Mouse (Mus musculus): ENCODE data around the gene Zfp651.

The Zfp651 gene

DNA sequence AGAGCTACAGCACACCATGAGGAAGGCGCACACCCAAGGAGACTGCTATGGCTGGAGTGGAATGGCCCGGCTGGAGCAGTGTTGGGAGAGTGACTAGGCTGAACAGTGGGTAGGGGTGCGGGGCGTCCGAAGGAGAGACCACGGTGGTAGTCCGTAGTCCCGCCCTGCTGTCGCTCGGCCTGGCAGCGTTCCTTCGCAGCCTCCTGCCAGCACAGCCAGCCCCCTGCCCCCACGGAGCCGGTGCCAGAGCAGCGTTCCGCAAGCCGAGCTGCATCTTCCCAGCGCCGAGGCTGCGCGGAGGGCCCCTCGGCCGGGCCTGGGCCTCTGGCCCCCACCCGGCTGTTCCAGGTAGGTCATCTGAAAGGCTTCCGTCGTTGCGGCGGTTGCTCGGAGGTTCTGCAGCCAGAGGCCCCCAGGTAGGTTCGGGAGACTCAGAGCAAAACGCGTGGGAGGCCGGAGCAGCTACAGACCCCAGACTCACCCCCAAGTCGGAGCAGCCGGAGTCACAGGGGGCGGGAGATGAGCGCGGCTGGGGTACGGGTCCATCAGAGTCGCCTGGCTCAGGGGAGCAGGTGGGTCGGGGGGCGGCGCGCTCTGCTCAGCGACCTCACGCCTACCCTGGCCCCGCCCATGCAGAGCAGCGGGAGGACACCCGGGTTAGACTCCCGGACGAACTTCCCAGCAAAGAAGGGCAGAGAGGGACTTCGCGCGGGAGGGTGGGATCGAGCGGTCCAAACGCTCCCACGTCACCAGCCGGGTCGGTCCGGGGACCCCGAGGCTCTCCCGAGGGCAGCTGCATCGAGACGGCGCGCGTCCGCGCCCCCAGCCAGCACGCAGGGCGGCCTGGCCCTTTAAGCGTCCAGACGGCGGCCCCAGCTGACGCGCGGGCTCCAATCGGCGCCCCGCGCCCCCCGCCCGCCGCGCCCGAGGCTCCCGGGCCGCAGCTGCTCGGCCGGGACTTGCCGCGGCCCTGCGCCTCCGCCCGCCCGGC lies at the start of gene Zfp651:
Zfp651 (plus strand) TSS at position 240 of the 991 bp plus-strand sequence.
- no peak for DNase-seq (ENCODE audit: low read depth, low spot score)

DNA sequence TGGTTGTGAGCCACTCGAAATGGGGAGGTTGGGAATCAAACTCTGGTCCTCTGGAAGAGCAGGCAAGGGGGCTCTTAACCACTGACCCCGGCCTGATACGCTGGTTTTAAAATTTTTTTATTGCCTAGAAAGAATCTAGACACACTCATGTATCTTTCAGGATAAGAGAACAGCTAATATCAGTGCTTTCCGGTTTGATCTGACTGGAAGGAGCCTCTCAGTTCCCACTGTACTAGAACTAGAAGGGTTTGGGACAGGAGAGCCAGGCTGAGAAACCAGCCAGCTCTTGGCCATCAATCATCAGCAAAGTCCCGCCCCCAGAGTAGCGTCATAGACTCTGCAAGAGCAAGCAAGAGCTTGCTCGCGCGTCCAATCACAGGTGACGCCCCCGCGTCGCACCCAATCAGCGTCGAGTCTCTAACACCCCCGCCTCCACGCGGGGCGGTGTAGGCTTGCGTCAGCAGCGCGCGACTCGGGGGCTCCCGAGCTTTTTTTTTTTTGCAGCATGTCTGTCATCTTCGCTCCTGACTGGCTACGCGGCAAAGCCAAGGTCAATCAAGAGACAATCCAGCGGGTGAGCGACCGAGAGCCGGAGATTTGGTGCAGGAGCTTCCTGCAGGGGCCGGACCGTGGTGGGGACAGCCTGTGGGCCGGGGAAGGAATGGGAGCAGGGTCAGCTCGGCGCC lies 49.1 kb upstream of the Zfp651 start, which contains the start of gene Ss18l2:
Ss18l2 (plus strand) TSS at position 432 of the 686 bp plus-strand sequence.
- DNase-seq (ENCODE audit: low read depth, low spot score), result peak; percentile 96

DNA sequence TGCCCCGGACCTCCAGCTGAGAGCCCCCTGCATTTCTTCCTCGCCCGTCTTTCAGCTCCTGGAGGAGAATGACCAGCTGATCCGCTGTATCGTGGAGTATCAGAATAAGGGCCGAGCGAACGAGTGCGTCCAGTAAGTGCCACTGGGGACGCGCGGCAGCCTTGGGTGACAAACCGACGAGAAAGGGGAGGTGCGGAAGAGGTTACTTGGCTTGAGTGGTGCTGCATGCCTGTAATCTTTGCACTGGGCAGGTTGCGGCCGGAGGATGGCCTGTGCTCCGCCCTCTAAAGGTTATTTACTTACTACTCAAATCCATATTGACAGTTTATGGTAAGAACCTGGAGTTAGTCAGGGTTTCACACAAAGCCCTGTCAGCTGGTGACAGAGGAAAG lies 48.5 kb upstream of the Zfp651 start:
- DNase-seq (ENCODE audit: low read depth, low spot score), result no peak

DNA sequence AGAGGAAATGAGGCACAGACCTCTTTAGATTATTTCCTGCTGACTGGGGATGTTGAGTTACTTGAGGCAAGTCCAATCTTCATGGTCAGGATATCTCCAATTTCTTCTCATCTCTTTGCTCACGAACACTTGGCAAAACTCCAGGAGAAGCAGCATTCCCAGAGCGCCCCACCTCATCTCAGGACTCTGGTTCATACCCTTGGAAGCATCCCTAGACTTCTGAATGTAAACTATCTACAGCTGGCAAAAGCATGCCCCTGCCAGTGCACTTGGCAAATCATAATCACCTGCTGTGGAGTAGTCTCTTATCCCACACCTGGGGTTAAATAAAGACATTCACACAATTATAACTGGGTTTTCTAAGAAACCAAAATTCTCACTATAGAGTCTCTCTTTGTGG lies 42.1 kb upstream of the Zfp651 start:
- DNase-seq (ENCODE audit: low read depth, low spot score), result no peak

DNA sequence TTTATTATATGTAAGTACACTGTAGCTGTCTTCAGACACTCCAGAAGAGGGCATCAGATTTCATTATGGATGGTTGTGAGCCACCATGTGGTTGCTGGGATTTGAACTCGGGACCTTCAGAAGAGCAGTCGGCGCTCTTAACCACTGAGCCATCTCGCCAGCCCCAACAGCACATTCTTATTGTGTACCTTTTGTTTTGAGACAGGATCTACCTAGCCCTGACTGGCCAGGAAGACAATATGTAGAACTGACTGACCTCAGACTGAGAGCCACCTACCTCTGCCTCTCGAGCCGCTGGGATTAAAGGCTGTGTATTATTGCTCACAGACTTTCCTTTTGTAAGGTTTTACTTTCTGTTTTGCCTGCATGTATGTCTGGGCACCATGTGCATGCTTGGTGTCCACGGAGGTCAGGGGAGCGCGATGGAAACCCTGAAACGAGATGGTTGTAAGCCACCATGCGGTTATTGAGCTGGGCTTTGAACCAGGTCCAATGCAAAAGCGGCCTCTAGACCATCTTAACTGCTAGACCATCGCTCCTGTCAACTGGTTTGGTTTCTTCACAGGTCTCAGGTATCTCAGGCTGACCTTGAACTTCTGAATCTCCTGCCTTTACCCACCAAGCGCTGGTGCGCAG lies 40.9 kb upstream of the Zfp651 start:
- DNase-seq (ENCODE audit: low read depth, low spot score), result no peak

DNA sequence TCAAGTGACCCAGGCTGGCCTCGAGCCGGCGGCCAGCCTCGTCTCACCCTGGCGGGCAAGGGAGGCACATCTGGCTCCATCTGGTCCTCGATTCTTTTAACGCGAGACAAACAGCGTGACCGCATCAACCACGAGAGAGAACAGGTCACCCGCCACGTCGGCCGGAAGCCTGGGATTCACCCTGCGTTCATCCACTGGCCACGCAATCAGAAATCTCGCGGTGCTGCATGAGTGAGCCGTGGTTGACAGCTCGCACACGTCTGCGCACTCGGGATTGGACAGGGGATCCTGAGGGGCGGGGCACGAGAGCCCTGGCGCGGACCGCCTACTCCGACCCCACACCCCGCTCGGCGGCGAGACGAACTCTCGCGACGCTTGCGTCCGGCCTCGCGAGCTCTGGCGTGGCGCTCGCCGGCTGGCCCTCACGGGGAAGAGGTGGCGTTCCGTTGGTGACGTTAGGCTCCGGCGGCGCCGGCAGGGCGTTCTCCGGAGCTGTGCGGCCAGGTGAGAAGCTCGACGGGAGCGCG lies 40.3 kb upstream of the Zfp651 start, which contains the start of gene Nktr:
Nktr (plus strand) TSS at position 378 of the 527 bp plus-strand sequence.
- peak; percentile 91 for DNase-seq (ENCODE audit: low read depth, low spot score)

DNA sequence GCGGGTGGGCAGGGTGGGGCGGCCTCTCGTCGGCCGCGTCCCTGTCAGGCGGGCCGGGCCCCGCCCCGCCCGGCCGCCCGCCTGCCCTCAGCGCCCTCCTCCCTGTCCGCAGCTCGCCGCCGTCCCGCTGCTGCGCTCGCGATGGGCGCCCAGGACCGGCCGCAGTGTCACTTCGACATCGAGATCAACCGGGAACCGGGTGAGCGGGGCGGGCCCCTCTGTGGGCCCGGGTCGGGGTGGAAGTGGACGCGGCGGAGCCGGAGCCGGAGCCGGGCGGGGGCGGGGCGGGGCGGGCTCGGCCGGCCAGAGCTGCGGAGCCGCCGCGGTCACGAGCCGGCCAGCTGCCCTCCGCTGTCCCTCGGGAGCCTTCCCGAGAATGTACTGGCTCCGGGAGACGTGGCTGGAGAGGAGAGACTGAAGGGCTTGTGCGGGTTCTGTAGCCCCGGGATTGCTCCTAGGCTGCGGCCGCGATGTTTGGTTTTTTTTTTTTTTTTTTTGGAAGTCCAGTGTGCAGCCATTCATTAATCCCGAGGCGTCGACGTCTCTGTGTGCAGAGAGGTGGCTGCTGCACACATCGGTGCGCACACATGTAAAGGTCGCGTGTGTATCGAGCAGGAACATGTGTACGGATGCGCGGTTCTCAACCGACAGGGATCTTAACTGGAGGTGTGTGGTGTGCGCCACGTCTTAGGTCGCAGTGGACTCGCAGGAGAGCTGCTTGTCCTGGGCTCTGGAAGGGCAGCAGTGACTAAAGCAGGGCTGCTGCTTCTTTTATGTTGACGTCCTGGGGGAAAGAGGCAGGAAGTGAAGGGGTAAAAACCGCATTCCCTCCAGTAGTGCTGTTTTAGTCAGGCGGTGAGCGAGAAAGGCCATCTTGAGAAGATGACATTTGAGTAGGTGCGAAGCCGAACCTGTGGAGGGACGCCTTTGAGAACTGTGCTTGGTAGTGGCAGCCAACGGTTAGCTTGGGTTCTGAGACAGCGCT lies 39.5 kb upstream of the Zfp651 start:
- DNase-seq (ENCODE audit: low read depth, low spot score), result no peak

DNA sequence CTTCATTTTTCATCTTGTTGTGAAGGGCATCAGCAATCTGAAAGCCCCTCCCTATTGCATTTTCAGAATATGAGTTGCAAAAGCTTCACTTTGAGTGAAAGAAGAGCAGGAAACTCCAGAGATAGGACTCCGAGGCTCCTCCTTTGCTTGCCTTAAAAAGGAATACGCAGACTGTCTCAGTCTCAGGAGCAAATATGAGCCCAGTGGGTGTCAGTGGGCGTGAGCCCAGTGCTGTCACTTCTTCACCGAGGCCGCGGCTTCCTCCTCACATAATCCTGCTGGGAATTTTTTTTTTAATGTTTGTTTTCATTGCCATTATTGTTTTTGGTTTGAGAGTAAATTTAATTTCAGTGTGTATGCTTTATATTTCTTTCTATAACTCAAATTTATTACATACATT lies 18.6 kb upstream of the Zfp651 start:
- no peak for DNase-seq (ENCODE audit: low read depth, low spot score)

DNA sequence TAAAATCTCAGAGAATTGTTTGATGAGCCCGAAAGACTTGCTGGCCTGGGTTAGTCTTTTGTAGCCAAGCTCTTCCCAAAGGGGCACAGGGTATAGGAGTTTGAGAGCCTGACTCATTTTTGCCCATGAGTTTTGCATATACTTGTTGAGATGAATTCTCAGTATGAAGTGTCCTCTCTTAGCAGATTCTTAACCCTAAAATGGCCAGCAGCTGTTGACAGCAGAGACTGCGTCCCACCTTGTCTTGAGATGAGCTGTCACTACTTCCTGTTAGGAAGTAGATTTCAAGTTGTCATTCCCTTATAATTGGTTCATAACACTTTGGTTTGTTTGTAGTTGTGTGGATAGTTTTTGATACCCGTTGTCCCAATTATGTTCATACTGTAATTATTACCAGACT lies 18.0 kb upstream of the Zfp651 start:
- DNase-seq (ENCODE audit: low read depth, low spot score), result no peak

DNA sequence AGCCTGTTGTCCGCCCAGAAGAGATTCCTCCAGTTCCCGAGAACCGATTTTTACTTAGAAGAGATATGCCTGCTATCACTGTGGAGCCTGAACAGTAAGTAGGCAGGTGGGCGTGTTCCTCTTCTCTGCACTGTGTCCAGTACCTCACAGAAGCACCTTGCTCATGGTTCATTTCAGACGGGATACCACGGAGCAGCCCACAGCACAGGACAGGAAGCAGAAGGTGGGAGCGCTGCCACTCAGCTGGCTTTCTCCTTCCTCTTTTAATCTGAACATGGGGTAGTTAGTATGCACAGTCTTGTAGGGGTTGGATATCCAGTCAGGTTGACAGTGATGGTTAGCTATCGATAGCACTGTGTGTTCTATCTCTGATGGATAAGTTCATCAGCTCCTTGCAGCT lies 15.1 kb upstream of the Zfp651 start:
- DNase-seq (ENCODE audit: low read depth, low spot score), result no peak

DNA sequence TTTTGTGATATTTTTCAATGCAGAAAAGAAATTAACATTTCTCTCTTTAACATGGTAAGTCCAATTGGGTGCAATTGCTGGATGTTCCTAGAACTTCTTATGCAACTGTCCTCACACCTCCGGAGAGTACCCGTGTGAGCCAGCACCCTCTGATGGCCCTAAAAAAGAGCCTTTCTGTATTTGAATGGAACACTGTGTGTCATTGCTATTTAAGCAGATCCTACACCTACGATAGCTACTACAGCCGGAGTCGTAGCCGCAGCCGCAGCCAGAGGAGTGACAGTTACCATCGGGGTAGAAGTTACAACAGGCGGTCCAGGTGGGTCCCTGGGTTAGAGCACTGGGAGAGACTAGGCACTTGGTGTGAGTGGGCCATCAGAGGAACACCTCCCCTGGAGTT lies 6.4 kb upstream of the Zfp651 start:
- no peak for DNase-seq (ENCODE audit: low read depth, low spot score)

DNA sequence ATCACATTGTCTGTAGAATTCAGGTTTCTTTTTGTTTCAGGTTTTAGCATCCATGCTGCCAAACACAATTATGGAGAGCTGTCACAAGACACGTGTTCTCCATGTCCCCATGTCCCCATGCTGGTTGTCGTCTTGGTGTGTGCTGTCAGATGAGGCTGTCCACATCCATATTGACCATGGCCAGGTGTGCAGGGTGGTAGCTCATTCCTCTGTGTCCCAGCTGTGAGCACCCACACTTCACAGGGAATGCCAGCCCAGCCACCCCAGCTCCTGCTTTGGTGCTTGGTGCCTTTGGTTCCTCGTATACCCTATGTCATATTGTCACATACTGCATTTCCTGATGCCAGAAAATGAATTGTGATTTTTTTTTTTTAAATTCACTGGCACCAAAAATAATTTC lies 4.5 kb upstream of the Zfp651 start:
- DNase-seq (ENCODE audit: low read depth, low spot score), result no peak

DNA sequence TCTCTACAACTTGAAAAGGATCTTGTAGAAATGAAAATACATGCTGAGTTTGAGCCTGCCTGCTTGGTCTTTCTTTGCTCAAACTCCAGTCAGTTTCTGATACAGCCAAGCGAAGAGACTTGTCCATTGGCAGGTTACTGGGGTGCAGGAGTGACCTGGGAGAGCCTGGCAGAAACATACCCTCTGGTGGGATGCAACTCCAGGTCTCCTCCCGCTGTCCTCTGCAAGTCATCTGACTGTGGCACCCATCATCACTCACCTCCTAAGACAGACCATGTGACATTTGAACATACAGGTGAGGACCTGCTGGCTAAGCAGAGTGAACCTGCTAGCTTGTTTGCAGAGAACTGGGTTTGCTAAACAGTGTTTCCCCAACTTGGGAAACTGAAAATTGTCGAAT lies 2.3 kb upstream of the Zfp651 start:
- DNase-seq (ENCODE audit: low read depth, low spot score), result no peak

DNA sequence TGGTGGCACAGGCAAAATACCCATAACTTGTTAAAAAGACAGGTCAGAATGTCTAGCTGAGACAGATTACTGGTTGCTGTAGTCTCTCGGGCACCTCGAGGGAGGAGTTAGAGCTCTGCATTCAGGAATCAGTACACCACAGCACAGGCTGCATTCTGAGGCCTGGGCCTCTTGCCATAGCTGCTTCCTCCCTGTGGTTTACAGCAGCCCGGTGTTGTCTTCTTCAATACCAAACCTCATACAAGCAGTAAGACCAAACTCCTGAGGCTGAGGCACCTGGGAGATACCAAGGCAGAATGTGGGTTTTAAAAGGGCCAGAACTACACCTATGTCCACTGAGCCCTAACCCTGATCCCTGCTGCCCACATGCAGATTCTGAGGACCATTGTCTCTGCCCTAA lies 1.7 kb upstream of the Zfp651 start:
- no peak for DNase-seq (ENCODE audit: low read depth, low spot score)

DNA sequence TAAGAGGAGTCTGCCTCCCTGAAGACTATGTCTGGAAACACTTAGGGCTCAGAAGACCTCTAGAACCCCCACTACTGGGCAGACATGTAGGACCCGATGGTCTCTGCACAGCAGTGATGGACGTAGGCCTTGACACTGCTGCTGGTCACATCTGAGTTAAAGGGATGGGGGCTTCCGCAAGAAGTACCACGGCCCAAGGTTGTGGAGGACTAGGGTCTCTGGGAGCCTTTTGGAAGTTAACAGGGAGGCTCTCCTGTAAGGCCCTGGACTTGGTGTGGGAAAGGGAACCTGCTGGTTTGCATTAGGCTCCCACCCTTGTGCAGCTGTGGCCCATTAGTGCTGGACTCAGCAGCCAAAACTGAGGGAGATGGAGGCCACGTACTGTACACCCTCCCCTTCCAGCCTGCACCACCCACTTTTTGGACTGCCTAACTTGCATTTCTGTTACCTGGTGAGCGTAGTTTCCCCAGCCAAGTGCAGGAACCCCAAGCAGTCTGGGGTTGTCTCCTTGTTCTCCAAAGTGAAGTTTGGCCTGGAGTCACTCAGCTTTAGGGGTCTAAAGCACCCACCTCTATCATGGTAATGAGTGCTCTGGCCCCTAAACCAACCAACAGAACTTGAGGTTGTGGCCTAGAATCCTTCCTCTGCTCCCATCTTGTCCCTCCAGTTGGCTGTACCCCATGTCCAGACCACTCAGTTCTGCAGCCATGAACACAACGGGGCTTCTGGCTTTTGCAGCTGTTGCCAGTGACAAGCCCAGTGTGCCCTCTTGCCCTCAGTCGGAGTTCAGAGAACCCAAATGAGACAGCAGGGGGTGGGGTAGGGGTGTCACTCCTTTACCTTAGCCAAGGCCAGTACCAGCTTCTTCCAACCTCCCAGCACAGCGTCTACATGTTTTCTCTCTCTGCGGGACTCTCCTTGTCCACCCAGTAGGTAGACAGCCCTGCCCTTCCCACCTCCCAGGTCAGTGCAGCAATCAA lies 1.0 kb upstream of the Zfp651 start:
- DNase-seq (ENCODE audit: low read depth, low spot score), result no peak

DNA sequence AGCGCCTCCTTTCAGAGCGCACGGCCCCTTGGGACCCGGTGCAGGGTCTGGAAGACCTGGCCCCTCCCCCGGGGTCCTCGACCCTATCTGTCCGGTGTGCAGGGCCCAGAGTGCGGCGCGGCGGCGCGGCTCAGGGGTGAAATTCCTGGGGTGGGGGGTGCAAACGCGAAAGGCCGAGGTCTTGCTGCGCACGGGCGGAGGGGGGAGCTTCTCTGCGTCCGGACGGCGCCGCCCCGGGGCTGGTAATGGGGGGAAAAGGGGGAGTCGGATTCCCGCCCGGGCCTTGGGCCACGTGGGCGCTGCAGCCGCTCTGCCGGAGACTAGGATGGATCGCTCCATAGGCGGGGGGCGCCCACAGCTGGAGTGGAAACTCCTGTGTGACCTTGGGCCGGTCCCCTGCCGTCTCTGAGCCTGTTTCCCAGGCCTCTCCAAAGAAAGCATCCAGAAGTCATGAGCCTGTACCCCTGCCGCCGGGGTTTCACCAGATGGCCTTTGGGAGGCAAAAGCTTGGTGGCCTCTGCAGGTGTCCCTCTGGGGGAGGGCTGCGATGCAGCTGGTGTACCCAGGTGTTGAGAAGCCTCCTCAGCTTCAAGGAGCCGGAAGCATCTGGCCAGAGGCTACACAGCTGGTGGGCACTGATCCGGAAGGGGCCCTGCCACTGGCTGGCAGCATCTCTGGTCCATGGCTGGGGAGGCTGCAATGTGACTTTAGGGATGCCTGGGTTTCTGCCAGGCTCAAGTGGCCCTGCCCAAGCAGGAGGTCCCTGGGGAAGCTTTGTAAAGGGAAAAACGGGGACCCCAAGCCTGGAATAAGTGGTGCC lies 1.4 kb downstream of the Zfp651 start:
- no peak for DNase-seq (ENCODE audit: low read depth, low spot score)

DNA sequence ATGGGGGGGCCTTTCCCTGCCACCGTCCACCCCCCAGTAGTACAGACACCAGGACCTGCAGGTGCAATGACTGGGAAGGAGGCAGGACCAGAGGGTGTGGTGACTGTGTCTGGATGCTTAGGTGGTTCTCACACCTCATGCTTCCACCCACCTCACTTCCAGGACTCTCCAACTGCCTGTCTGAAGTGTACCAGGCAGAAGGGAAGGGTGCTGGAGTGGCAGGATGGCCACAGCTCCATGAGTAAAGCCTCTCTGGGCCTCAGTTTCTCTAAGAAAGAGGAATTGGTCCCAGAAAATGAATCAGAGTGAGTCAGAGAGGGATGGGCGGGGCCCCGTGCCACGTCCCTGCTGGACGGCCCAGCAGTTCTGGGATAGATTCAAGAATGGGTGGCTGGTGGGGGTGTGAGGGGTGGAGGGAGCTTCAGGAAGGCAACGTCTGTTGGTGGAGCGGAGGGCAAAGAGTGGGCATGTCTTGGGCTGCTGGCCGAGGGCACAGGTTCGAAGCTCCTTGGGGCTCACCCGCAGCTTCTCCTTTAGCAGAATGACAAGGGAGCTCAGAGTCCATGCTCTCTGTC lies 2.0 kb downstream of the Zfp651 start:
- no peak for DNase-seq (ENCODE audit: low read depth, low spot score)

DNA sequence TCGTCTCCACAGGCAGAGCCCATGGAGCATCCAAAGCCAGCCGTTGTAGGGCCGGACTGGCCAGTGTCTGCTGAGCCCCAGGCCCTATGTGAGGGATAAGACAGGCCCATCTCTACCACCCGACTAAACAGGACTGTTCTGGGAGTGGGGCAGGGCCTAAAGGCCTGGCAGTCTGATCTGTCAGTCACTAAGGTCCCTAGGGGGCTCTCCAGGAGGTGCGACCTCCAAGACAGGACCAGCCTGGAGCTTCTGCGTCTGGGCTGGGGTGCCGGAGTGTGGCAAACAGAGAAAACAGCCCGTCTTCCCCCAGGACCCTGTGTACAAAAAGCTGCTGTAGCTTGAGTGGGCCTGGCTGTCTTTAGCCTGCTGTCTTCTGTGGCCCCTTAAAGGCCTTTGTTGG lies 2.7 kb downstream of the Zfp651 start:
- DNase-seq (ENCODE audit: low read depth, low spot score), result no peak

All from WW6 (cell line).